Mouse (Mus musculus): ENCODE results near the gene Slitrk5. TPM values are rescaled to one million over a fixed set of nuclear protein-coding genes. Genes with fewer than 3 reads are reported as not detected.
"Not testable (repeated sequence)": the region's sequence is repeated elsewhere in the genome, so short reads cannot be mapped to it uniquely, and the experiment has no call there.

The Slitrk5 gene
- not detected in 2 replicates for total RNA-seq (2017)

DNA sequence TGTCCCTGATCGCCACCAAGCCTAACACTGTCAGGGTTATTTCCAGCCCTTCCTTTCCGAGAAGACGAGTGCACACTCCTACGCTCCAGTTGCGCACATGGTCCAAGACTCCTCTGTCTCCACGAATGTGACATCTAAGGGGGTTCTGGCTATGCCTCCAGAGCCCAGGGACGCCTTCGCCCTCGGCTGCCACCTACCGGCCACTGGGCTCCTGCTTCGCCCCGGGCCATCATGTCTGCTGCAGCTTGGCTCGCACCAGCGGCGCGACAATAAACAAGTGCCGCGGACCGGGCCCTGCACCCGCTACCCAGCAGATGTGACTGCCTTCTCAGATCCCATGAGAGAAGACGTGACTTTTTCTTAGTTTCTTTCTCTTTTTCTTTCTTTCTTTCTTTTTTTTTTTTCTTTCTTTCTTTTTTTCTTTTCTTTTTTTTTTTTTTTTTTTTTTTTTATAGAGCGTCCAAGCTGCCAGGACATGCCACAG, at the start of gene Slitrk5:
Gene Slitrk5 (plus strand): TSS at position 434 of the 484 bp plus-strand sequence.
- peak; percentile 88 to 93 for ATAC-seq (replicated peaks in 1 of 2; ENCODE audit: insufficient read depth in 1 of 2, low FRiP score in 2 of 2, low TSS enrichment in 1 of 2, low read depth in 1 of 2, poor library complexity in 2 of 2, severe bottlenecking in 2 of 2)

GRCm38 (mm10) chr14:111672942-111673341, 2.0 kb upstream of the Slitrk5 start:
- ATAC-seq (replicated peaks in 1 of 2; ENCODE audit: insufficient read depth in 1 of 2, low FRiP score in 2 of 2, low TSS enrichment in 1 of 2, low read depth in 1 of 2, poor library complexity in 2 of 2, severe bottlenecking in 2 of 2): no peak

- peak in 1 of 2 experiments; percentile 20; a peak in 1 of 4 replicates for ATAC-seq (replicated peaks in 1 of 2; ENCODE audit: insufficient read depth in 1 of 2, low FRiP score in 2 of 2, low TSS enrichment in 1 of 2, low read depth in 1 of 2, poor library complexity in 2 of 2, severe bottlenecking in 2 of 2)
These were observed 591 bp downstream of the Slitrk5 start for GRCm38 (mm10) chr14:111675211-111676165.

DNA sequence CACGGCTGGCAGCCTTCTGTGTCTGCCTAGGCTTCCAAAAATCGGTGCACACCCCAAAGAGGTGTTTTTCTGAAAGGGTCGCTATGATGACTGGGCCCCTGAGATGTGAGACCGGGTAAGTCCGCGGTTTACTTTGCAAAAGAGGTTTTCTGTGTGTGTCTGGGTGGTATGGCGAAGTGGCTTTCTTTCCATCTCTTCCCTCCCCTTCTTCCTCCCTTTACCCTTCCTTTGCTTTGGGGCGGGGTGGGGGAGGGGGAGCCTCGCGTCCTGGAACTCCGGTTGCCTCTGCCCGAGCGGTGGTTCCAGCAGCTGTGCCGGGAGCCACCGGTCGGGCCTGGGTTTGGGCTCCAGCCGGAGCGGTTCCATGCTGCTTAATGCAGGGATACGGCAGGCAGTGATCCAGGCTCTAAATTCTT, 1.3 kb downstream of the Slitrk5 start:
- ATAC-seq (replicated peaks in 1 of 2; ENCODE audit: insufficient read depth in 1 of 2, low FRiP score in 2 of 2, low TSS enrichment in 1 of 2, low read depth in 1 of 2, poor library complexity in 2 of 2, severe bottlenecking in 2 of 2): peak in 1 of 2 experiments; percentile 19; a peak in 1 of 4 replicates

- ATAC-seq (replicated peaks in 1 of 2; ENCODE audit: insufficient read depth in 1 of 2, low FRiP score in 2 of 2, low TSS enrichment in 1 of 2, low read depth in 1 of 2, poor library complexity in 2 of 2, severe bottlenecking in 2 of 2): no peak
These were observed 2.0 kb downstream of the Slitrk5 start for GRCm38 (mm10) chr14:111676851-111677291.

GRCm38 (mm10) chr14:111677361-111678070, 2.6 kb downstream of the Slitrk5 start:
- ATAC-seq (replicated peaks in 1 of 2; ENCODE audit: insufficient read depth in 1 of 2, low FRiP score in 2 of 2, low TSS enrichment in 1 of 2, low read depth in 1 of 2, poor library complexity in 2 of 2, severe bottlenecking in 2 of 2): peak in 1 of 2 experiments; percentile 3; a peak in 1 of 4 replicates

GRCm38 (mm10) chr14:111680271-111680670, 5.4 kb downstream of the Slitrk5 start:
- ATAC-seq (replicated peaks in 1 of 2; ENCODE audit: insufficient read depth in 1 of 2, low FRiP score in 2 of 2, low TSS enrichment in 1 of 2, low read depth in 1 of 2, poor library complexity in 2 of 2, severe bottlenecking in 2 of 2): no peak

- ATAC-seq (replicated peaks in 1 of 2; ENCODE audit: insufficient read depth in 1 of 2, low FRiP score in 2 of 2, low TSS enrichment in 1 of 2, low read depth in 1 of 2, poor library complexity in 2 of 2, severe bottlenecking in 2 of 2): peak; percentile 58 to 63
These were observed 6.3 kb downstream of the Slitrk5 start for GRCm38 (mm10) chr14:111681092-111681708.

DNA sequence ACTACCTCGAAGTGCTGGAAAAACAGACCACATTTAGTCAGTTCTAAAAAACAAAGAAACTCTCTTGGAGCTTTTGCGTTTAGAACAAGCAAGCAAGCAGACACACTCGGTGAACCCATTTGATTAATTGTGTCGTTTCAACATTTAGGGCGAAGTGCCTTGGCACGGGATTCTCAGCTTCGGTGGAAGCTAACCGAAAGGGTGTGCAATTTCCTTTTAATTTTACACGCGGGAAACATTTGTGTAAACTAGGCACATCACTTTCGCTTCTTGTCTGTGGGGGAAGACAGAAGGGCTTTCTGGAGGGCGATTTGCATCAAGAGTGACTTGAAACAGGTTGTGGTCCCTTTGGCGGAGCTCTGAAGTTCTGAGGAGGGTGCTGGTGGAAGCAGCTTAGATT, 6.9 kb downstream of the Slitrk5 start:
- 0 out of 4 replicates have a peak, but pooled peaks of 1 of the 2 experiments have one; percentile 22 for ATAC-seq (replicated peaks in 1 of 2; ENCODE audit: insufficient read depth in 1 of 2, low FRiP score in 2 of 2, low TSS enrichment in 1 of 2, low read depth in 1 of 2, poor library complexity in 2 of 2, severe bottlenecking in 2 of 2)

DNA sequence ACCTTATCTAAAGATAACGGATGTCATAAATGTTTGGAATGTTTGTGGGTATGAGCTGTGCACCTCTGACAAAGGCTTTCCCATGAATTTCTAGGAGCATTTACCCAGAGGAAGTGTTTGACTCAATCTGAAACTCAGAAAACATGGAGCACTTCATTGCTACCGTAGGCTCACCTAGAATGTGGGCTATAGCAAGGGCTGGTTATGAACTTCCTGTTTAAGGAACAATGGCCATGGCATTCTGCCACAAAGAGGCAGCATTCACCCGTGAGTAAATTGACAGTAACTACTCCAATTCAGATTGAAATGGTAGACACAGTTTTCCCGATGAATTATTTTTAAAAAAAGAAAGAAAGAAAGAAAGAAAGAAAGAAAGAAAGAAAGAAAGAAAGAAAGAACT, 8.6 kb downstream of the Slitrk5 start:
- ATAC-seq (replicated peaks in 1 of 2; ENCODE audit: insufficient read depth in 1 of 2, low FRiP score in 2 of 2, low TSS enrichment in 1 of 2, low read depth in 1 of 2, poor library complexity in 2 of 2, severe bottlenecking in 2 of 2): no peak

DNA sequence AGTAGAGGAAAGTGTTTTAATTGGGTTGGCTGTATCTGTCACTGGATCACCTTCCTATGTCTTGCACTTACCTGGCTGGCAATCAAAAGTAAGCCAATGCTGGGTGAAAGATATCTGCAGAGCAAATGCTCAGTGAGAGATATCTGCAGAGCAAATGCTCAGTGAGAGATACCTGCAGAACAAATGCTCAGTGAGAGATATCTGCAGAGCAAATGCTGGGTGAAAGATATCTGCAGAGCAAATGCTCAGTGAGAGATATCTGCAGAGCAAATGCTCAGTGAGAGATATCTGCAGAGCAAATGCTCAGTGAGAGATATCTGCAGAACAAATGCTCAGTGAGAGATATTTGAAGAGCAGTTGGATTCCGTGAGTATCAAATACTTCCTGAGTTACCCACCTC, 15.2 kb downstream of the Slitrk5 start:
- not testable (repeated sequence) for ATAC-seq (replicated peaks in 1 of 2; ENCODE audit: insufficient read depth in 1 of 2, low FRiP score in 2 of 2, low TSS enrichment in 1 of 2, low read depth in 1 of 2, poor library complexity in 2 of 2, severe bottlenecking in 2 of 2)

GRCm38 (mm10) chr14:111729833-111730232, 54.9 kb downstream of the Slitrk5 start:
- ATAC-seq (replicated peaks in 1 of 2; ENCODE audit: insufficient read depth in 1 of 2, low FRiP score in 2 of 2, low TSS enrichment in 1 of 2, low read depth in 1 of 2, poor library complexity in 2 of 2, severe bottlenecking in 2 of 2): no peak

Measured in hematopoietic stem cell, adult 5-6 weeks (primary cell).